Mouse (Mus musculus) lung, adult 2 months (tissue): Measurements from ENCODE around the gene D7Ertd443e.

Experiments used
- CTCF ChIP-seq: fragments of 200-500 bp; IDR thresholded peaks from 2 replicates; pipeline ENCODE4 v1.5.1; 2011; ENCODE audit warnings: mild to moderate bottlenecking, low read length, control low read depth; ENCODE audit not compliant: insufficient read depth
- POLR2A ChIP-seq: fragments of 200-500 bp; IDR thresholded peaks from 2 replicates; pipeline ENCODE4 v1.6.1; 2011; ENCODE audit warnings: low read depth, mild to moderate bottlenecking, control low read depth, low read length, borderline replicate concordance; ENCODE audit errors: extremely low read depth

GRCm38 (mm10) chr7:134431681-134432080 lies 46.2 kb upstream of the D7Ertd443e start:
- TF ChIP-seq CTCF (no peak), POLR2A (no peak)
